Mouse (Mus musculus): ENCODE results near the gene Elp4.

The Elp4 gene

GRCm38 (mm10) chr2:105671798-105672595 lies 232.4 kb downstream of the Elp4 start:
- DNase-seq (ENCODE audit: low read depth, low spot score), result no peak

DNA sequence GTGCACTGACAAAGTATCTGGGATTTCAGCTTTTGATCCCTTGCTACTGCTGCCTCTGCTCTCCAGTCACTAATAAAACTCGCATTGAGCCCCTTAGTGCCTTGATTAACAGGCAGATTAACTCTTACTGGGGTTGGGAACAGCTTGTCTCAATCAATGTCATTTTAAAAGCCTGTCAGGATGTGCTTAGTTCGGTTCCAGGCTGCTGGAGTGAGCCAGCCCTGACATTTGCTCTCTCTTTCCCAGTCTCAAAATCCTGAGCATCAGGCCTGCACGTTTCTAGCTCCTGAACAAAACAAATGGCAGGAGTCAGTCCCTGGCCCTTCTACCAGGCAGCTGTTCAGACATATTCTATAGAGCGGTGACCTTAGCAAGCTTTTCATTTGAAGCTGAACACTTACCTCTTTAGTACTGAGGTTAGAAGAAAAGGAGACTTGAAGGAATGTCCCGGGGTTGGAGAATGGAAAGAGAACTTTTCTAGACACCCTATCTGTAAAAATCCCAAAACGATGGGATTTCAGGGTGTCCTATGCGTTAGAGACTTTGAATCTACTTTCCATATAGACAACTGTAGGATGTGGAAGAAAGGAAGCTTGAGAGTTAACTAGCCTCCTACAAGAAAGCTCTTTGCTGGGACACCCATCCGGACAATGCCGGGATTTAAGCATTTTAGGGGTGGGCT lies 233.1 kb downstream of the Elp4 start:
- no peak for DNase-seq (ENCODE audit: low read depth, low spot score)

GRCm38 (mm10) chr2:105670731-105671095 lies 233.7 kb downstream of the Elp4 start:
- no peak for DNase-seq (ENCODE audit: low read depth, low spot score)

DNA sequence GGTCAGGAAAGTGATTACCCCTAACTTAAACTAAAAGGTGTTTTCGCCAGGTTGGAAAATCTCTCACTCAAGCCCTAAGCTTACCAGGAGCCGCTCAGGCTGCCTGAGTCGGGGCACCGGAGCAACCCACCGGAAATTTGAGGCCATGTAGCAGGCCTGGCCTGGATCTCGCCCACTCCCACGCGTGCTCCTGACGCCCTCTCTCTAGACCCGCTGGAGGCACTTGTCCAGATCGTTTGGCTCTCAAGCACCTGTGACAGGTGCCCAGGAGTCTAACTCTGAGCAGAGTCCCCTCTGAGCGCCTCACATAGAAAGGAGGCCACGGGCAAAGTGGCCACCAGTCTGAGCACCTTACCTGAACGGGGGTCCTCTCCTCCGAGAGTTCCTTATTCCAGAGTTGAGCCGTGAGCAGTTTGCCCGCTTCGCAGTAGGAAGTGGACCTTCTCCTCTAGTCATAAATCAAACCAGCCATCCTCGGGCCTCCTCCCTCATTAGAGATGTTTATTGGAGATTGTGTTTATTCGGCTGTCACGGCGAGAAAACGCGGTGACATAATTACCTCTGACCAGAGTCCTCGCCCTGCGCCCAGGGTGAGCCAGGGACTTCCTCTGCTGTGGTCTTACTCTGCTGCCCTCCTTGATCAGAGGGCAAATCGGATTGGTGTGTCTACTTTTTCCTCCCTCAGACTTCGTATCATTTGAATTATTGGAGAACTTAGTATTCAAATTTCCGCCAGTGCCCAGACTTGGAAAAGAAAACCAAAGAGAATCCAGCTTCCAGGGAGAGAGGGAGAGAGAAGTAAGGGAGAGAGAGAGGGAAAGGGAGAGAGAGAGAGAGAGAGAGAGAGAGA lies 234.3 kb downstream of the Elp4 start:
- DNase-seq (ENCODE audit: low read depth, low spot score), result no peak

DNA sequence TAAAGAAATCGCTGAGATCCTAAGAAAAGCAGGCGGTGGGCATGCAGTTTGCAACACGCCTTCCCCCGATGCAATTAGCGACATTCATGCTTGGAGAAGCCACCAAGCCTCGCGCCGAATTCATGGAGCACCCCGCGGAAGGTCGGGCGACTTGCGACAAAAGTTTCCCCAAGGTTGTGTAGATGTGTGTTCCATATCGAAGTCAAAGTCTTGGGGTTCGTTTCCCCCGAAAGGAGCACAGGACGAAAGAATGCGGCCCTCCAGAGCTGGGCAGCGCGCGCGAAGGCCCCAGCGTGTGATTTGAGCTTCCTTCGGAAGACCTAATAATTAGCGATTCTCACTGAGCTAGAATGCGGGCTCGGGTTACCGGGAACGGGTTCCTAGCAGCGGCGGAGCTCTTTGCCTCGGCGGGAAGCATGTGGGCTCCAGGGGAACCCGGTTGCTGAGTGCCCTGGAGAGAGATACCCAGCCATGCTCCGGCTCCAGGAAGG lies 234.9 kb downstream of the Elp4 start:
- DNase-seq (ENCODE audit: low read depth, low spot score), result no peak

GRCm38 (mm10) chr2:105668271-105669270 lies 235.8 kb downstream of the Elp4 start, which contains the start of gene Pax6:
Pax6 (plus strand) TSS chr2:105668900.
- no peak for DNase-seq (ENCODE audit: low read depth, low spot score)

DNA sequence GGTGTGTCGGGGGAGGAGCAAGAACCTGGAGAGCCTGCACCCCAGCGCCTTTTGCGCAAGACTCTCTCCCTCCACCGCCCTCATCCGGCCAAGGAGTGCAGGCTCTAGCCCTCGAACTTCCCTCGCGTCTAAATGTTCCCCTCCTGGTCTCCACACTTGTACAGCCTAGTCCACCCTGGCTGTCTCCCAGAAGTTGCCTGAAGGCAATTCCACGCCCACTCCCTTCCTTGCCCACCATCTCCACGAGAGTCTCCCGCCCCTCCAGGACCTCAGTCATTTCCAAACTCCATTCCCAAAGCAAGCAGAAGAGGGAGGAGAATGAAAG lies 236.8 kb downstream of the Elp4 start:
- DNase-seq (ENCODE audit: low read depth, low spot score), result no peak

DNA sequence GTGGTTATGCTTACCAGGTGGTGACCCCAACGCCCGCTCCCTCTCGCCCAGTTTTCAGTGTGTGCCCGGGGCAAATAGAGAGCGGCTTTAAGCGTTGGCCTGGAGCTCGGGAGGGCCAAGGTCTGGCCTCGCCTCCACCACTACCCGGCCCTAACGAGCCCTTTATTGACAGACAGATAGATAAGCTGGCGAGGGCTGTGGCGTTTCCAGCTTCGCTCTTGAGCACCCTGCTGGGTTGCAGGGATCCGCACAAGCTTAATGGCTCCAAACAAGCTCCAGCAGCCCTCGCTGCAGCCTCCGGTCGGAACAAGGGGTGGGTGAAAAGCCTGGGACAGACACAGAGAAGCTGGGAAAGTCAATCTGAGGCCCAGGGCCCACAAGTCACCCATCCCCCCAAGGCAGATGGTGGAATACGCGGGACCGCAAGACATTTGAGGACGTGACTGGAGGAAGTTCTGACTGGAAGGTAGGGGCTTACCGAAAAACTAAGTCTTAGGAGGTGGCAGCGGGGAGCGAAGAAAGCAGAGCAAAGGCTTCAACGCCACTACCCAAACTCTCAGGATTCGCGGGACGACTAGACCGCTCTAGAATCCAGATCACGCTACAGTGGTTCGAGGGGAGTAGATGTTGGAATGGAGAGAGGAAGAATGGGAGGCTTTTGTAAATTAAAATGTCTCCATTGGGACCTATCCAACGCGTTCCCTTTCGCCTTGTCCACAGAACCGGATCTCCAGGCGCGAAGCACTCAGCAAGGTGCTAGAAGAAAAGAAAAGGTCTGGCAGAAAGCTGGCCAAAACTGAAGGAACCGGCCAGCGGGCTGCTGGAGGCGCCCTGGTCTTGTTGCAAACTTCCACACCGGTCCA lies 237.4 kb downstream of the Elp4 start:
- DNase-seq (ENCODE audit: low read depth, low spot score), result no peak

DNA sequence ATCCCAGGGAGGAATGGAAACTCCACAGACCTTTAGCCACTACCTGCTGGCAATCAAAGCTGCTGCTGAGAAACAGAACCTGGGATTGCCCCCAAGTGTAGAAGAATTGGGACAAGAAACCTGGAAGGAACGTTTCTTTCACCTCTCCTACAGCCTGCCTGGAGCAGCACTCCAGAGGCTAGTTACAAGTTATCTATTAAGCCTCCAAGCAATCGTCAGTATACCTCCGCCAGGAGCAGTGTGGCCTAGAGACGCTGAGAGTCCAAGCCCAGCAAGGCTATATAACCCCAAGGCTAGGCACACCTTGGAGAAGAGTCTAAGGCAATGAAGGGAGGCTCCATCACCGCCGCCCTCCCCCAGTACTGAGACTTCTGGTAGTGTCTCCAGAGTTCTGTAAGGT lies 238.0 kb downstream of the Elp4 start:
- DNase-seq (ENCODE audit: low read depth, low spot score), result no peak

DNA sequence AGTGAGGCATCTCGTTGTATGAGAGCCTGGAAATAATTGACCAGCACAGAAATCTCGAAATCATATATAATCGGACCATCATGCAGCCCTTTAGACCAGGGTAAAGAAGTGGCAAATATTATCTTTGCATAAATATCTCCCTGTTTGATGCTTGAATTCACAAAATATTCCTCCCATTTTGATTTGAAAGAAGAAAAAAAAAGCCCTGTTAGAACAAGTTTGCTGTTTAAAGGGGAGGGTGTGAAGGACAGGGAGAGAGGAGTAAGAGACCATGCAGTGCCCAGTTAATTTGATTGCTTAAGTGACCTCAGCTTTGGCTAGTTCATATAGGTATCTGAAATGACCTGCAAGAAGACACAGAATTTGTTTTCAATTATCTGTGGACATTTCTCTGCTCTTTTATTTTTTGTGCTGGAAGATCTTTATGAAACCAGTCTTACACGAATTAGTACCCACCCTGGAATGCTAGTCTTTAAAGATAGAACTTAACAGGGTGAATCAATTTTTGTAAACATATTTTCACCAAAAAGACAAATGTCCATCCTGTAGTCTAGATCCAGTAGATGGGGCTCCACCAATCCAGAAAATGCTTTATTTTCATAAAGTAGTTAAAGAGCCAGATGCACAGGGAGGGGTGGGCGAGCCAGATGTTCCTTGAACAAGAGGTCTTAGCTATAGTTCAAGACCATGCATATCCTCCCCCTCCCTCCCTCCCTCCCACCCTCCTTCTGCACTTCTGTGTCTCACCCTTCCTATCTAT lies 238.7 kb downstream of the Elp4 start:
- DNase-seq (ENCODE audit: low read depth, low spot score), result no peak

GRCm38 (mm10) chr2:105664996-105665395 lies 239.4 kb downstream of the Elp4 start:
- no peak for DNase-seq (ENCODE audit: low read depth, low spot score)

DNA sequence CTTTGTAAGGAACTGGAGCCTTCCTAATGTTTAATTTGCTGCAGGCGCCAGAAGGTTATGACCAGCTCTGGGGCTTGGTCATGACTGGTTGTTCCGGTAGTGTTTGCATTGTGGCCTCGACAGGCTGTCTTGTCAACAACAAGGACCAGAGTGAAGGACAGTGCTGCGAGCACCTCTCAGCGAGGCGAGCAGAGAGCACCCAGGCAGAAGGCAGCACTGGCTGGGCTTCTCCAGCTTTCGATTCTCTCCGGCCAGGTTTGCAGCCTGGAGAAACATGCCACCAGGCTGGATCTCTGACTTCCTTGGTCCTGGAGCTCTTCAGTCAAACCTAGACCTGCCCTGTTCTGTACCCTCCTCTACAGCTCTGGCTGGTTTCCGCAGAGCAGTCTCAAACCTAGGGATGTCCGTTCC lies 241.3 kb downstream of the Elp4 start:
- DNase-seq (ENCODE audit: low read depth, low spot score), result no peak

DNA sequence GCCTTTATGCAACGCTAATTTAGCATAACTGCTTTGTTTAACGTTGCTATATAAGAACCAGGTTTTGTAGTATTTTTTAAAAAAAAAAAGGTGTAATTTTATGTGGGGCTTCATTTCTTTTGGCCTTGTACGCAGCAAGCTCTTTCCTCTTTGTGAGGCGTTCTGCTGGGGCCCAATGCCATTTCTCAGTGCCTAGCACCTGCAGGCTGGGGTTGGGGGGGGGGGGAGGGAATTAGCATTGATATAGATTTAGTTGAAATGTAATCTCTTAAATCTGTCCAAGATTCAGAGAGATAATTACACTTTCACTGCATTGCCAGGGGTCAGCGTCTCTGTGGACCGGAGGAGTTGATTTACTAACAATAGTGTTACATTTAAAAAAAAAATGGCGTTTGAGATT lies 241.8 kb downstream of the Elp4 start:
- no peak for DNase-seq (ENCODE audit: low read depth, low spot score)

- DNase-seq (ENCODE audit: low read depth, low spot score), result no peak
These were observed 242.2 kb downstream of the Elp4 start for GRCm38 (mm10) chr2:105662121-105662520.

DNA sequence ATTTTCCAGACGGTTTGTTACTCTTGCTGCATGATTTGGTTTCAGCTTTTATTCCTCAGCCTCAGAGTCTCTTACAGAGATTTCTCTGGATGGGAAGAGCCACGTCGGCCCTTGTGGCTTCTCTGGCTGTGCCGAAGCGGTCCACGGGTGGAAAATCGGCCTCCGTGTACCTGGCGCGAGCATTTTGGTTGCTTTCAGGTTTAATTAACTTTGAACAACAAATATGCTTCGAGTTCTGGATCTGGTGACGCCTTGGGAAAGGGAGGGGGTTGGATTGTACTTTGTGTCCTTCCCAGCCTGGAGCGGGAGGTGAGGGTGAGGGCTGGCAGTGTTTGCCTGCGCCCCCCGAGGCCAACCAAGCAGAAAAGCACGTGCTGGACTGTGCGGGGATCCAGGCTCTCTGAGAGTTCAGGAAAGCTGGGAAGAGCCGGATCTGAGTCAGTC lies 242.7 kb downstream of the Elp4 start:
- DNase-seq (ENCODE audit: low read depth, low spot score), result no peak

DNA sequence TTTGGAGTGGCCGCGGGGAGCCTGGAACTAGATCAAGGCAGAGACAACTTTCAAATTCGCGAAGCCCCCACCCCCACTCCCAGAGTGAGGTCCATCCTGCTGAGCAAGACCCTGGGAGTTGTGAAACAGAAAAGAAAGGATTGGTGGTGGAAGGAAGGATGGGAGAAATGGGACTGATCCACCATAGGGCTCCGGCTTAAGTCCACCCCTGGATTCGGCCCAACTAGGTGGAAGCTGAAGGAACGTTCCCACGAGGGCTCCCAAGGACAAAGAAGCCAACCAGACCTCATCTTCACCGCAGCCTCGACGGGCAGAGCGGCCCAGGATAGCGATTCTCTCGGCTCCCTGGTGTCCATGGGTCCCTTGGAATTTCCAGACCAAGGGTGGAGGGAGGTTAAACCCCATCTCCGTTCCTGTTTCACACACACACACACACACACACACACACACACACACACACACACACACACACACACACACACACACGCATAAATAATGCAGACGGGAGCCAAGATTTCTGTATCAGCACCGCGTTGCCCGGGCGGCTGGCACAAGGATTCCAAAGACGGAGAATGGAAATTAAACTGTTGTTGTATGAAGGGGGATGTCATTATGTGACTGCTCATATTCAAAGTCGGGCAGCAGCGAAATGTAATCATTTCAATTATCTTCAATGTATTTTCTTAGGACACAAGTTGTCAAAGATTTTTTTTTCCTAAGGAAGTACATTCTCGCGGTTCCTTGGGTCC lies 243.3 kb downstream of the Elp4 start:
- DNase-seq (ENCODE audit: low read depth, low spot score), result no peak

DNA sequence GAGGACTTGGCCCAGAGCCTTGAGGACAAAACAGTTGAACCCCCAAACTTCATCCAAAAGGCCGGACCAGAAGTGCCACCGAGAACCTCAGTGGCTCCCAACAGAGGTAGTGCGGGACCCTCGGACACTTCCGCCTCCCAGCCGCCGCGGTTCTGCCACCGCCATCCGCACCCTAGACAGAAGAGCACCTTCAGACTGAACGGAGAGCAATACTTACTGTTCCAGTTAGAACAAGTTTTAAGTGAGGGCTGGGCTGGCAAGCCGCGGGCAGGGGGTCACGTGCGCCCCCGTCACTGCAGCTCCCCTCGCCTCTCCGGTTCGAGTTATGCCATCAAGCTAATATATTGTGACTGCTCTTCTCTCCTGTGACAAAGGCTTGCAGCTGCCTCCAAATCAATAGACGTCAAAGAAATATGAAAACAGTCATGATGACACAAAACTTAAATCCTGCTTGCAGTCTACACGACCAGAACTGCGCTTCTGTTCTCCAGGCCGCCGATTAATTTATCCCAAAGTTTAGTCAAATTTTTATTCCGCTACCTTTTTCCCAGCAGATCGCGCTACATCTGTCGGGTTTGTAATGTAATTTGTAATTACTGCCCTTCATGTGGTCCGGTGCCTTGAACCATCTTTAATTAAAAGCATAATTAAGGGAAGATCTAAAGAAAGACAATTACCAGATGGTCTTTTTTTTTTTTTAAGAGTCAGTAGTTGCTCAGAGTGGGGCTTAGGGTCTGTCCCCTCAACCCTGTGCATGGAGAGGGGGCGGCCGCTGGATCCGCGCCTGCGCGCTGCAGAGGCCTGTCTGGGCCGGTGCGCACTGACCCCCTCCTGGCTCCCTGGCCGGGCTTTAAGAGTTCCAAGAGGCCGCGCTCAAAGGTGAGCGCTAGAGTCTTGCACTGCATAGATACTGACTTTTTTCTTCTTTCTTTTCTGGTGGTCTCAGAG lies 244.2 kb downstream of the Elp4 start:
- DNase-seq (ENCODE audit: low read depth, low spot score), result no peak
